Mouse (Mus musculus) frontal cortex, postnatal 14 days (tissue): Measurements from ENCODE around the gene Pde4dip.
A peak's percentile ranks its signal among the peaks of the same experiment; 100 is the strongest.

Experiments
- DNase-seq, 2 experiments: peaks; one replicate each; pipeline ENCODE4 v3.0.0; 2022; ENCODE audit warnings: low spot score in 2 of 2

Pde4dip gene

GRCm38 (mm10) chr3:97686372-97687117 is 202.0 kb downstream of the Pde4dip start:
- DNase-seq = no peak

- DNase-seq = no peak
Measured at GRCm38 (mm10) chr3:97683560-97684195, 204.8 kb downstream of the Pde4dip start.

- no peak for DNase-seq
Measured at GRCm38 (mm10) chr3:97682576-97682975, 205.9 kb downstream of the Pde4dip start.

GRCm38 (mm10) chr3:97682159-97682502 is 206.4 kb downstream of the Pde4dip start:
- DNase-seq = no peak

DNA sequence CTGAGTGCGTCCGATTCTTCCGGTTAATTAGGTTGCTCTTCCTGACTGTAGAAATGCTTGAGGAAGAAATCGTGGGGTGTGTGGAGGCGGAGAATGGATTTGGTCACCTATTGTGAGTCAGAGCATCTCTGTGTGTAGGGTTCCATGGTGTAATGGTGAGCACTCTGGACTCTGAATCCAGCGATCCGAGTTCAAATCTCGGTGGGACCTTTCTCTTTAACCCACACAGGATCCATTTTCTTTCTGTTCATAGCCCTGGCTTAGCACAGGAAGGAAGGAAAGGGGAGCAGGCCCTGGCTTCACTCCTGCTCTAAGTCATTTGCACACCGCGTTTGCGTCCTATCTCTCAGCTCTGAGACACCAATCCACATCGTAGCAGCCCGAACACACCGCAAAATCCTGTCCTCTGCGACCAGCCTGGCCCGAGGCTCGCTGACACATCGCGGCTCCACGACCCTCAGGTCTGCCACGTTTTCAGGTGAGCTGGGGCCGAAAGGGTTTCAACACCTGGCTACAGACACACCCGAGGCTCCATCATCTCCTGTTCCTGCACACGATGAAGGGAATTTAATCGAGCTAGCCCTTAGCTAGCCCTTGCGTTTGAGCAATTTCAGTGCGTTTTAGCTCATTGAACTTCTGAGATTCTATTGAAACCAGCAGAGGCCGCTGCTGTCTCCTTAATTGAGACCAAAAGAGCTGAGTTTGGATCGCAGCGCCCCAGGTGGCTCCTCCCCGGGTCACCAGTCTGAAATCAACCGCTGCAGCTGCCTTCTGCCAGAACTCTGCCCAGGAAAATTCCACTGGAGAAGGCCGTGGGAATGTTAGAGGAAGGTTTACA is 207.0 kb downstream of the Pde4dip start:
- DNase-seq = peak in 1 of 2 experiments; percentile 60

- peak; percentile 58 to 73 for DNase-seq
Measured at GRCm38 (mm10) chr3:97680631-97681320, 207.7 kb downstream of the Pde4dip start.

DNA sequence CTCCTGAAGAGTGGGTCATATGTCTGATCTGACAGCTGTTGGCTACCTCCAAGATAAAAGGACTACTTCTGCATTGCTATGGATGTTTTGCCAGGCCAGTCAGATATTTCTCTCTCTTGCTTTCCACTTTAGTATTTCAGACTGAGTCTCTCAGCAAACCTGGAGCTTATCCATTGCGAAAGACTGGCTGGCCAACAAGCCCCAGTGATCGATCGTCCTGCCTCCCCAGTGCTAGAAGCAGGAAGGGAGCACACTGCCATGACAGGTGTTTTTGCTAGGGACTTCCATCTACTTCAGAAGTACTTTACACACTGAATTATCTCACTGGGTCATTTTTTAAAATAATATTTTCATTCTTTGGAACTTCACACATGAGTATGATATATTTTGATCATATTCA is 210.1 kb downstream of the Pde4dip start:
- DNase-seq = no peak

- DNase-seq = no peak
Measured at GRCm38 (mm10) chr3:97676126-97676525, 212.4 kb downstream of the Pde4dip start.

DNA sequence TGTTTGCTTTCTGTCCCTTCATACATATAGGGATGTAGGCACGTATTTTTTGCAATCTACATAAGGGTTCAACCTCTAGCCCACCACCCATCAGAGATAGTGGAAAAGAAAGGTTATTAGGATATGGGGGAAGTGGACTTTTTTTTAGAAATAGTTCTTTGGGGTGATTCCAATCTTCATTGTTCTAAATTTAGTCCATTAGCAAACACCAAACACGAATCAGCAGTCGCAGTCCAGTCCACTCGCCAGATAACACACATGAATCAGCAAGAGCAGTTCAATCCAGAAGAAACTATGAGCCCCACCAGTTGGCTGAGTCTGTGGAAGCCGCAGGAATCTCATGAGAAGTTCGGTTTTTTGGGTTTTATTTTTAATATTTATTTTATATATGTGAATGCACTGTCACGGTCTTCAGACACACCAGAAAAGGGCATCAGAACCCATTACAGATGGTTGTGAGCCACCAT is 213.8 kb downstream of the Pde4dip start, which contains the start of gene Gm17651:
Gm17651 (minus strand) TSS at position 51 of the 467 bp plus-strand sequence.
- DNase-seq = no peak

- DNase-seq = no peak
Measured at GRCm38 (mm10) chr3:97667093-97667675, 221.3 kb downstream of the Pde4dip start.

GRCm38 (mm10) chr3:97666154-97666553 is 222.4 kb downstream of the Pde4dip start:
- DNase-seq = no peak

GRCm38 (mm10) chr3:97665525-97665924 is 223.0 kb downstream of the Pde4dip start:
- no peak for DNase-seq

- no peak for DNase-seq
Measured at GRCm38 (mm10) chr3:97661206-97661605, 227.3 kb downstream of the Pde4dip start.

DNA sequence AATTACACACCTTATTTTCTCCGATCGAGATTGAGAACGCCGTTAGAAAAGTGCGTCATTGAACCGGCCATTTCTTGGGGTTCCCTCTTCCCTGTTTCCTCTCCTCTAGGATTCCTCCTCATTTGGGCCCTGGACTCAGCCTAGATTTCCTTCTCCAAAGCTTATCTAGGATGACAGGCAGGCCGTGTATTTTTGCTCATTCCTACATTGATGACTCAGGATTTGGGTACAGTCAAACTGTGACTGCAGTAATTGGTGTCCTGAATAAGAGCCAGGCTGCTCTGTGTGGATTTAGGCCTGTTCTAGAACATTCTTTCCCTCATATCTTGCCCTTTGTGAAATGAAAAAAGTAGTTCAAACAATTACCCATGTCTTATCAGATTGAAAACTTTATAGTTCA is 228.8 kb downstream of the Pde4dip start:
- no peak for DNase-seq

- DNase-seq = no peak
Measured at GRCm38 (mm10) chr3:97658426-97659193, 229.9 kb downstream of the Pde4dip start.

GRCm38 (mm10) chr3:97657655-97658411 is 230.7 kb downstream of the Pde4dip start, which contains the start of gene Prkab2:
Gene Prkab2, plus strand, starts transcription at chr3:97658193.
- peak; percentile 98 to 99 for DNase-seq

DNA sequence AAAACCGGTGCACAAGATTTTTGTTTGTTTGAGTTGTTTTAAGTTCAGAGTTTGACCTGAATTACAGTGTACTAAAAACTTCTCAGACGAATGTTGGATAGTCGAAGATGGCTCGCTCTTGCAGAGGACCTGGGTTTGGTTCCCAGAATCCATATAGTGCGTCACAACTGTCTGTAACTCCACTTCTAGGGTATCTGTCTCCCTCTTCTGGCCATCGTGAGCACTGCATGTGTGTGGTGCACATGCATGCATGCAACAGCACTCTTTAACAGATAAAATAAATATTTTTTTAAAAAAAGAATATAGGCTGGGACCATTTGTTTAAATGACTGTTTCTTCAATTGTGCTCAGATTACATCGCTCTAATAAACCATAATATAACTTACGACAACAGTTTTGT is 233.6 kb downstream of the Pde4dip start:
- no peak for DNase-seq

- no peak for DNase-seq
Measured at GRCm38 (mm10) chr3:97653781-97654180, 234.7 kb downstream of the Pde4dip start.

DNA sequence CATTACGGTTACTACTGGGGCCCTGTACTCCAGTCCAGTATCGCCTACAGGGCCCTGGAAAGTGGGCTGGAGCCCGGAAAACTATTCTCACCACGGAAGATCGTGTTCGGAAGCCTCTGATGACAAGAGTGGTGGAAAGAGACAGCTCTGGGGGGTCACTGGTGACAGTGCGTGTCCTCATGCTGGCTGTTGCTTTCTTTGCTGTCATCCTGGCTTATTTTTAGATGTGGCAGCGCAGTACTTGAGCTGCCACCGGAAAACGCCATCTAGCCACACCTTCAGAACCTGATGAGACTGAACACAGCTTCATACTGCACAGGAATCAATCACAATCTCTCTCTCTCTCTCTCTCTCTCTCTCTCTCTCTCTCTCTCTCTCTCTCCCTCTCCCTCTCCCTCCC is 236.9 kb downstream of the Pde4dip start:
- no peak for DNase-seq

DNA sequence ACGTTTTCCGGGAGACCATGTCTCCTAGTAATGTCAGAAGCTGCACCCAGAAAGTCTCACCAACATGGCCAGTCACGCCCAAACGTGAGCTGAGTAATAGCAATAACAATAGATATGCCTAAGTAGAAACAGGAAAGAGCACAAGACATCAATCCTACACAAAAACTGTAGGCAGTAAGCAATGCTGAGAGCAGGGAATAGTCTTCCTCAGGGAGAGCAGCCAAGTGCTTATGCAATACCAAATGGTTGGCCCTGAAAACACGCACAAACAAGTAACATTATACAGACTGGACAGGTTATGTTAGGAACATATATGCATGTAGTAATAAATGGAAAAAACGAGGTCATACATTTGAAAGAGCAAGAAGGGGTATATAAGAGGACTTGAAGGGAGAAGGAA is 239.0 kb downstream of the Pde4dip start:
- no peak for DNase-seq
